In the genomic region with DNA sequence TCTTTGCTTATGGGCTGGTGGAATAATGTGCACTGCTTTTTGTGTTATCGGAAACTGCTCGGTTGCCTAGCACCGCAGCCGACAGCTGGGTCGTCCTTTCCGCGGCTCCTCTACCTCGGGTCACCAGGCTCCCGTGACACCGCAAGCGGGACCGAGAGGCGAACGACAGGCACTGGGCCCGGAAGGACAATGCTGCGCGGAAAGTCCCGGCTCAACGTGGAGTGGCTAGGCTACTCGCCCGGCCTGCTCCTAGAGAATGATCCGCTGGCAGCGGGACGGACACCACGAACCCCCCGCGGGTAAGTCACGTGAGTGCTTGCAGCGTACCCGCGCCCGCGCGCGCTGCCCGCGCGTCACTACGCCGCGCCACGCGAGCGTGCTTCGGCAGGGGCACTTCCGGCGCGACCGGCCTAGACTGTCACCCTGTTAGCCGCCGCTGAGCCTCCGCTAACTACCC, we compare ENCODE assay signal across 8 mouse cellular contexts. TPM values are rescaled to one million over a fixed set of nuclear protein-coding genes. Genes with fewer than 3 reads are reported as not detected.
A peak's percentile ranks its signal among the peaks of the same experiment; 100 is the strongest.
DNase-seq lines count a peak whose midpoint lies in the region; ATAC-seq and TF ChIP-seq lines count a peak whose summit lies in the region.

No protein-coding gene starts in this region.

- ATAC-seq in forebrain, embryonic 12.5 days (ENCODE audit: low FRiP score) = peak; percentile 98
- ATAC-seq in heart, postnatal 0 days (ENCODE audit: insufficient read depth, low read depth) = peak; percentile 98
- ATAC-seq in liver, embryonic 16.5 days (ENCODE audit: low read depth) = peak; percentile 99
- ATAC-seq in neural tube, embryonic 13.5 days (ENCODE audit: low read depth) = peak; percentile 99

- in situ Hi-C loops in CH12.LX (cut with MboI; ENCODE audit: low pct_ligation_motif_present, low pct_unique_long_range_greater_than_20kb, low sequenced_read_pairs) = no loop called here

- no peaks in the 10 kb centered on the region for H3K9me3 ChIP-seq in CH12.LX (replicated peaks; ENCODE audit: low read length)
- no peaks in the 10 kb centered on the region for H3K9me3 ChIP-seq in forebrain, embryonic 12.5 days
- no peaks in the 10 kb centered on the region for H3K9me3 ChIP-seq in heart, postnatal 0 days (replicated peaks; ENCODE audit: control insufficient read depth, low read length)
- H3K9me3 ChIP-seq in liver, embryonic 16.5 days (replicated peaks; ENCODE audit: control insufficient read depth, low read length) = no peaks in the 10 kb centered on the region
- H3K9me3 ChIP-seq in neural tube, embryonic 13.5 days = no peaks in the 10 kb centered on the region

- TF ChIP-seq RAD21 in CH12.LX (IDR thresholded peaks at IDR 0.05; ENCODE audit: low read depth, low read length) = no peak

- peak overlapping the region; percentile 61 to 90 (median 73) for H3K4me3 ChIP-seq in CH12.LX (replicated peaks in 1 of 3; ENCODE audit: low read depth in 2 of 3, low read length in 2 of 3, poor library complexity in 1 of 3)
- peak overlapping the region; percentile 62 for H3K4me3 ChIP-seq in forebrain, embryonic 12.5 days (replicated peaks)
- H3K4me3 ChIP-seq in heart, postnatal 0 days (ENCODE audit: low read depth, low read length) = peak overlapping the region; percentile 64
- H3K4me3 ChIP-seq in liver, embryonic 16.5 days (ENCODE audit: low read depth, low read length) = peak overlapping the region; percentile 69
- peak overlapping the region; percentile 67 for H3K4me3 ChIP-seq in neural tube, embryonic 13.5 days
- peak overlapping the region; percentile 83 for H3K4me3 ChIP-seq in testis, adult 2 months (ENCODE audit: control insufficient read depth, low read depth, low read length)

- peaks cover 0 to 3% of the 10 kb centered on the region in 2 experiments; a peak in 2 of 4 replicates for H3K4me1 ChIP-seq in CH12.LX (ENCODE audit: control insufficient read depth in 1 of 2, insufficient read depth in 2 of 2)
- no peaks in the 10 kb centered on the region; the same call in 1 of the 2 replicates for H3K4me1 ChIP-seq in forebrain, embryonic 12.5 days
- no peaks in the 10 kb centered on the region for H3K4me1 ChIP-seq in heart, postnatal 0 days (ENCODE audit: control insufficient read depth, insufficient read depth)
- H3K4me1 ChIP-seq in liver, embryonic 16.5 days (ENCODE audit: control insufficient read depth, low read depth, low read length) = no peaks in the 10 kb centered on the region
- H3K4me1 ChIP-seq in neural tube, embryonic 13.5 days (replicated peaks) = peaks cover 14% of the 10 kb centered on the region
- no peaks in the 10 kb centered on the region for H3K4me1 ChIP-seq in testis, adult 2 months (ENCODE audit: control insufficient read depth, insufficient read depth, low read length)

- peak overlapping the region; percentile 74; the same call in 1 of the 2 replicates for H3K27ac ChIP-seq in CH12.LX (ENCODE audit: insufficient read depth, low read depth)
- H3K27ac ChIP-seq in forebrain, embryonic 12.5 days = peak overlapping the region; percentile 84
- peak overlapping the region; percentile 91 for H3K27ac ChIP-seq in heart, postnatal 0 days (ENCODE audit: low read depth)
- H3K27ac ChIP-seq in liver, embryonic 16.5 days (ENCODE audit: low read length) = peak overlapping the region; percentile 69
- peak overlapping the region; percentile 88 for H3K27ac ChIP-seq in neural tube, embryonic 13.5 days (replicated peaks)
- H3K27ac ChIP-seq in testis, adult 2 months (ENCODE audit: control insufficient read depth, insufficient read depth, low read depth, low read length) = peak overlapping the region; percentile 74

- H3K27me3 ChIP-seq in CH12.LX (replicated peaks) = no peaks in the 10 kb centered on the region
- no peaks in the 10 kb centered on the region for H3K27me3 ChIP-seq in forebrain, embryonic 12.5 days
- no peaks in the 10 kb centered on the region for H3K27me3 ChIP-seq in heart, postnatal 0 days (ENCODE audit: control insufficient read depth, insufficient read depth, low read length)
- H3K27me3 ChIP-seq in liver, embryonic 16.5 days (ENCODE audit: control insufficient read depth, insufficient read depth, low read depth, low read length) = no peaks in the 10 kb centered on the region
- no peaks in the 10 kb centered on the region for H3K27me3 ChIP-seq in neural tube, embryonic 13.5 days
- H3K27me3 ChIP-seq in testis, adult 2 months (ENCODE audit: control insufficient read depth, insufficient read depth, low read length) = no peaks in the 10 kb centered on the region

- TF ChIP-seq CTCF in CH12.LX (conservative IDR thresholded peaks at IDR 0.05 in 1 of 2, IDR thresholded peaks at IDR 0.05 in 1 of 2; ENCODE audit: low read depth in 2 of 2, low read length in 2 of 2) = no peak
- TF ChIP-seq CTCF in heart, postnatal 0 days (IDR thresholded peaks at IDR 0.05; ENCODE audit: low read depth) = no peak
- TF ChIP-seq CTCF in testis, adult 2 months (IDR thresholded peaks at IDR 0.05; ENCODE audit: control insufficient read depth, insufficient read depth, insufficient replicate concordance, low read depth, low read length) = no peak

- H3K79me2 ChIP-seq in CH12.LX (replicated peaks; ENCODE audit: control insufficient read depth, extremely low read depth, insufficient read depth, poor library complexity, severe bottlenecking) = peaks cover 7% of the 10 kb centered on the region

- 15% methylated on average over 46 of the region's 52 CpGs for WGBS in forebrain, embryonic 12.5 days
- WGBS in heart, postnatal 0 days = 16% methylated on average over 52 of the region's 52 CpGs
- WGBS in liver, embryonic 16.5 days (ENCODE audit: insufficient replicate concordance) = 24% methylated on average over 50 of the region's 52 CpGs
- 22% methylated on average over 52 of the region's 52 CpGs for WGBS in neural tube, embryonic 13.5 days

- DNase-seq in CH12.LX (ENCODE audit: extremely low read depth) = peak; percentile 69
- DNase-seq in c-Kit-positive CD71-positive TER-119-negative erythroid progenitor cells, embryonic 14.5 days (ENCODE audit: low read depth) = peak; percentile 56
- peak; percentile 75 for DNase-seq in heart, postnatal 0 days (ENCODE audit: low spot score)
- peak; percentile 86 to 92 for DNase-seq in kidney, postnatal 4 days

- peaks cover 0 to 4% of the 10 kb centered on the region in 2 experiments for H3K36me3 ChIP-seq in CH12.LX (replicated peaks in 1 of 2; ENCODE audit: control insufficient read depth in 1 of 2, insufficient read depth in 1 of 2, low read length in 1 of 2)
- H3K36me3 ChIP-seq in forebrain, embryonic 12.5 days (replicated peaks) = no peaks in the 10 kb centered on the region
- H3K36me3 ChIP-seq in heart, postnatal 0 days (replicated peaks; ENCODE audit: control insufficient read depth, insufficient read depth, low read length) = no peaks in the 10 kb centered on the region
- no peaks in the 10 kb centered on the region for H3K36me3 ChIP-seq in liver, embryonic 16.5 days (ENCODE audit: control insufficient read depth, insufficient read depth)
- no peaks in the 10 kb centered on the region for H3K36me3 ChIP-seq in neural tube, embryonic 13.5 days
- no peaks in the 10 kb centered on the region for H3K36me3 ChIP-seq in testis, adult 2 months (ENCODE audit: control insufficient read depth, insufficient read depth, low read length)

- TF ChIP-seq EP300 in CH12.LX (IDR thresholded peaks at IDR 0.05; ENCODE audit: low read length) = no peak
- no peak for TF ChIP-seq EP300 in heart, postnatal 0 days (IDR thresholded peaks at IDR 0.05; ENCODE audit: low read depth)

- TF ChIP-seq POLR2A in CH12.LX (IDR thresholded peaks at IDR 0.05; ENCODE audit: low read depth, low read length) = peak; percentile 61
- TF ChIP-seq POLR2A in testis, adult 2 months (IDR thresholded peaks at IDR 0.05; ENCODE audit: control insufficient read depth, low read depth, low read length) = peak; percentile 76

- dilution Hi-C loops in CH12.LX (cut with MboI; ENCODE audit: extremely low pct_ligation_motif_present, extremely low pct_unique_long_range_greater_than_20kb, low sequenced_read_pairs) = no loop called here

- peak overlapping the region; percentile 64; the same call in 1 of the 2 replicates for H3K4me2 ChIP-seq in CH12.LX (ENCODE audit: insufficient read depth, low read depth, poor library complexity, severe bottlenecking)
- H3K4me2 ChIP-seq in forebrain, embryonic 12.5 days = peak overlapping the region; percentile 51
- H3K4me2 ChIP-seq in heart, postnatal 0 days (ENCODE audit: low read depth, low read length) = peak overlapping the region; percentile 60
- H3K4me2 ChIP-seq in liver, embryonic 16.5 days (ENCODE audit: low read depth, low read length) = peak overlapping the region; percentile 67
- peak overlapping the region; percentile 60 for H3K4me2 ChIP-seq in neural tube, embryonic 13.5 days

- H3K9ac ChIP-seq in CH12.LX (ENCODE audit: insufficient read depth, low read depth) = peak overlapping the region; percentile 84
- H3K9ac ChIP-seq in forebrain, embryonic 12.5 days = peak overlapping the region; percentile 75
- H3K9ac ChIP-seq in heart, postnatal 0 days (replicated peaks; ENCODE audit: low read depth, low read length) = peak overlapping the region; percentile 72
- H3K9ac ChIP-seq in liver, embryonic 16.5 days (ENCODE audit: low read depth, low read length) = peak overlapping the region; percentile 69
- H3K9ac ChIP-seq in neural tube, embryonic 13.5 days = peak overlapping the region; percentile 80

TF ChIP-seq in CH12.LX, 34 proteins besides CTCF, POLR2A, EP300 and RAD21 (continues in another document):
- TF ChIP-seq POLR2AphosphoS2 (IDR thresholded peaks at IDR 0.05; ENCODE audit: low read depth, low read length) (no peak), PAX5 (IDR thresholded peaks at IDR 0.05; ENCODE audit: low read length) (no peak), ELF1 (IDR thresholded peaks at IDR 0.05; ENCODE audit: low read depth, low read length) (peak; percentile 62; the same call in 1 of the 2 replicates), ETS1 (conservative IDR thresholded peaks at IDR 0.05; ENCODE audit: low read depth, low read length) (no peak; the same call in 1 of the 2 replicates), MXI1 (IDR thresholded peaks at IDR 0.05; ENCODE audit: low read depth, low read length) (peak; percentile 58; the same call in 1 of the 2 replicates), KAT2A (IDR thresholded peaks at IDR 0.05; ENCODE audit: insufficient replicate concordance, low read length) (0 out of 2 replicates have a peak, but pooled peaks have one; percentile 38), TCF12 (IDR thresholded peaks at IDR 0.05; ENCODE audit: low read depth, low read length) (peak; percentile 76)

RNA-seq across cellular contexts. Expression of a gene that starts 0.7 kb away (rescaled TPM):
- total RNA-seq in CH12.LX (2012; rRNA removed) (4.1 and 5.2 TPM in 2 replicates), CH12.LX (2014; rRNA removed) (26.8 and 27.3 TPM in 2 replicates)
- polyA plus RNA-seq in CH12.LX (2012; ENCODE audit: insufficient read length, low read depth) = 24.8 and 28.6 TPM in 2 replicates
- 50.1 and 52.0 TPM in 2 replicates for polyA plus RNA-seq in forebrain, embryonic 12.5 days (2016; fragmentation: Nextera tagmentation; extraction: Ambion mirVana)
- 9.6 and 9.7 TPM in 2 replicates for total RNA-seq in heart, postnatal 0 days (2014; rRNA removed; ENCODE audit: low replicate concordance)
- 57.7 and 61.0 TPM in 2 replicates for polyA plus RNA-seq in heart, postnatal 0 days (2015; fragmentation: Nextera tagmentation; extraction: Ambion mirVana)
- 22.1 and 22.5 TPM in 2 replicates for polyA plus RNA-seq in liver, embryonic 16.5 days (2015; fragmentation: Nextera tagmentation; extraction: Ambion mirVana)
- 48.3 and 51.2 TPM in 2 replicates for polyA plus RNA-seq in neural tube, embryonic 13.5 days (2015; fragmentation: Nextera tagmentation; extraction: Ambion mirVana)
- 0.87 and 1.8 TPM in 2 replicates for polyA plus RNA-seq in testis, adult 2 months (2012; rRNA removed)

Comparison
In these comparisons a context has a peak if more than half of its experiments do, and no peak if none do; other contexts are left out.
1. Peak in every context shown above with its lines: DNase-seq, ATAC-seq, H3K4me3 ChIP-seq and H3K27ac ChIP-seq.